Mouse (Mus musculus) CD8-positive naive resting alpha-beta T cell, adult 57 days (primary cell): ENCODE results near the gene Xpo5. TPM values are rescaled to one million over a fixed set of nuclear protein-coding genes. Genes with fewer than 3 reads are reported as not detected.

Experiments
- total RNA-seq: library from RNA; stranded (reverse); gene quantifications from one replicate; pipeline ENCODE4 v1.2.4, GENCODE M21; 2023

Xpo5 gene
- total RNA-seq = 35.8 TPM

DNA sequence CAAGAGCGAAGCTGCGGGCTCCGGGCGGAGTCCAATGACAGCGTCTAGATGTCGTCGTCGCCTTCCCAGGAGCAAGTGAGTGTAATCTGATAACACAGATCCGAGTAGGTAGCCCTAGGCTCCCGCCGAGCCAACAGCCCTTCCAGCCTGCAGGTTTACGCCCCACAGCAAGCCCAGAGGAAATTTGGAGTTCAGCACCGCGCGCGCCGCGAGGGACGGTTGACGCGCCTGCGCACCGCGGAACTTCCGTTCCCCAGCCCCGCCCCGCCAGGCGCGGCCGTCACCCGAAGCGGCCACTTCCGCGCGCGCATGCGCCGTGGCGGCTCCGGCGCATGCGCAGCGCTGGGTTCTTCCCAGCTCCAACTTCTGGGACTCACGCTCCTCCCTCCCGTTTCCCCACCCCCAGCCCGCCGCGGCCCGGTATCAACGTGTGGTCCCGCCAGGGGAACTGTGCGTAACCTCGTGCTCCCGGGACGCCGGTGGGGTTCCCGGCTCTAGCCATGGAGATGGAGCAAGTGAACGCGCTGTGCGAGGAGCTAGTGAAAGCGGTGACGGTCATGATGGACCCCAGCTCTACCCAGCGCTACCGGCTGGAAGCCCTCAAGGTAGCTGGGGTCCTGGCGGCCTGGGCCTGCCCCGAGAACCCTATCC lies at the start of gene Xpo5, which contains the start of gene Polh:
Gene Xpo5, plus strand, starts transcription at position 362 of the 651 bp plus-strand sequence.
Gene Polh, minus strand, starts transcription at position 225 of the 651 bp plus-strand sequence.

DNA sequence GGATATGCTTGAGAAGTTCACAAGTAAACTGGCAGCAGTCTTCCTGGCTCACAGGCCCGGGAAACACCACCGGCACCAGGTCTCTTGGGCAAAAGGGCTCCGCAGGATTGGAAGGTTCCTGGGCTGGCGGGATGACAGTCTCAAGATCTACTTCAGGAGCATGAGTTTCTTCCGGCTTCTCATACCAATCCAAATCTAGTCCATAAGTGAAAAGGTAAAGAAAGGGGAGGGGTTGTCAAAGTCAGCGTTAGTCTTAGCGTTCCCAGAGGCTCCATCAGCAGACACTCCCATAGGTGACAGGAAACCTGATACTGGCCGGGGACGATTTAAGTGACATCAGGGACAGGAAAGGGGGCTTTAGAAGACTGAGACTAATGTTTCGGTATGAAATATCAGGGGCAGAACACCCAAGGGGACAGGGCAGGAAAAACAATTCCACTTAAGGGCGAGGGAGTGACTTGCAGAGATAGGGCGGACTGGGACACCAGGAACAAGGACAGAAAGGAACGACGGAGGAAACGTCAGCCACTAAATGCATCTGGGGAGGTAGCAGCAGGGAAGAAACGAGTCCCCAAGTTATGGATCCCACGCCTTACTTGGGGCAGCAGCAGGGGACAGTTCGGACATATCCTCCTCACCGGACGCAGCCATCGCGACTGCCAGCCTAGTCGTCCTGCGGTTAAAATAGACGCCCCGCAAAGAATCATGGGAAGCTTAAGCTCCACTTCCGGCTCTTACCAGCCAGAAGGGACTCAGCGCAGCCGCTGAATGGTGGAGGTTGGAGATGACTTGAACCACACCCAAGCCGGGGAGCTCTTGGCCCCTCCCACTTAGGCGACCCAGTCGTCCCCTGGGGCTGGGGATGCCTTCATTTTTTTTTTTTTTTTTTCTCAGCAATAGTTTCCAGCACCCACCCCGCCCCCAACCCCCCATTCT lies 49.5 kb upstream of the Xpo5 start, which contains the start of gene Mad2l1bp:
Gene Mad2l1bp, minus strand, starts transcription at position 707 of the 936 bp plus-strand sequence.

DNA sequence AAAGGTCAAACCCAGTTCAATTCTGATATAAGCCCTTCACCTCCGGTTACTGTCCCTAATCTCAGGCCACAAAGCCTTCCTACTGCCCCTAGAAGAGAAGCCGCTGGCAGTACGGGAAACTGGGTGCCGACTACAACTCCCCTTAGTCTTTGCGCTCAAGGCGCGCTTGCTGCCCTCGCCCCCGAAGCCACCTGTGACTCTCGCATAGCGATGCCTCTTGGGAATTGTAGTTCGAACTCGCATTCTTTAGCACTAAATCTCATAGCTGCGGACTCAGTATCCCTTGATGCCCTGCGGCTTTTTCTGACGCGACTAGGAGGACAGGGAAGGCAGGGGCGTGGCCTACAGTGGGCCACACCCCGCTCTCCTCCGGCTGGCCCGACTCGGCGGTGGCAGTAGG lies 41.9 kb upstream of the Xpo5 start, which contains the start of gene Gtpbp2:
Gene Gtpbp2, plus strand, starts transcription at position 347 of the 400 bp plus-strand sequence.

DNA sequence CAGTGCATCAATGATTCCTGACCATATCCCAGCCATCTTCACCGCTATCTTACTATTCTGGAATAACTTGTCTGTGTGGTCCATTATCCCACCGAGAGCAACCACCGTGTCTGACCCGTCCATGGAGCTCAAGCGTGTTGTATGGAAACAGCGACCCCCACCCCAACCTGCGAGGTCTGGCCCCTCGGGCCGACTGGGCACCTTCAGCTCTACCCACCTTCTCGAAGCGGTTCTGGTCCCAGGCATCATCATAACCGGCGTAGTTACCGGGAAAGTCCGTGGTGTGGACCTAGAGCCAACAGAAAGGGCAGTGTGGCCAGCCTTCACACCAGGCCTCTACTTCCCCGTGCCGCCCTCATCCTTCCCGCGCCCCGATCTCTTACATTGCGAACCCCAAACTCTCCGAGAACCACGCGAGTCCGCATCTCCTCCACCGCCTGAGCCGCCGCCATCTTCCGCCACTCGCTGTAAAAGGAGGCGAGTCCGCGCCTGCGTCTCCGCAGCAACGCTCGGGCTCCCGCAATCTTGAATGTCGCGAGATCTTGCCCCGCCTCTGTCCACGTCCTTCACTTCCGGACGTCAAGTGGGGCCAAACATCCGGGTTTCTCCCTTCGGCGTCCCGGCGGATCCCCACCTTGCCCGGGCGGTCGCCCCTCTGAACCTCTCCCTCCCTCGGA lies 45.1 kb downstream of the Xpo5 start, which contains the start of the genes Polr1c and Yipf3:
Gene Polr1c, minus strand, starts transcription at position 543 of the 677 bp plus-strand sequence.
Gene Yipf3, plus strand, starts transcription at position 569 of the 677 bp plus-strand sequence.

DNA sequence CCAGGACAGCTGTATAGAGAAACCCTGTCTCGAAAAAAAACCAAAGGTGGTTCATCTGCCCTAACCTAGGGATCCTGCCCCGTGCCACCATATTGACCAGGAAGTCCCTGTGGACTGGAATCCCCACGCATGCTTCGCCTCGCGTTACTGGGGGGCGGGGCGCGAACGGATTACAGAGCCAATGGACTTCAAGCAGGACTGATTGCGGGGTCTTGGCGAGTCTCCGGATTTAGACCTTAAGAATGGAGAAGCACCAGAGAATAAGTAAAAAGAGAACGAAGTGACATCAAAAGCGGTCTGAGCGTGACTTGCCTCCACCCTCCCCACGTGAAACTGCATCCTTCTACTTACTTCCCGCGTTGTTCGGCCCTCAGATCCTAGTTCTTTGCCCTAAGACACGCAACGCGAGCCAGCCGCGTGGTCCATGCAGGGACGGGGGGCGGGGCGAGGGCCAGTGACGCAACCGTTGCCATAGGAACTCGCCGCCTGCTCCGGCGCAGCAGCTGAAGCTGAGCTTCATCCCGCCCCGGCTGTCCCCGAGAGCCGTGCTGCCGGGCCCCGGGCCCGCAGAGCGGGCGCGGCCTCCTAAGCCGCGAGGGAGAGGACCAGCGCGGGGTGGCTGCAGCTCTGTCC lies 51.0 kb downstream of the Xpo5 start, which contains the start of gene Lrrc73:
Gene Lrrc73, plus strand, starts transcription at position 80 of the 633 bp plus-strand sequence.

DNA sequence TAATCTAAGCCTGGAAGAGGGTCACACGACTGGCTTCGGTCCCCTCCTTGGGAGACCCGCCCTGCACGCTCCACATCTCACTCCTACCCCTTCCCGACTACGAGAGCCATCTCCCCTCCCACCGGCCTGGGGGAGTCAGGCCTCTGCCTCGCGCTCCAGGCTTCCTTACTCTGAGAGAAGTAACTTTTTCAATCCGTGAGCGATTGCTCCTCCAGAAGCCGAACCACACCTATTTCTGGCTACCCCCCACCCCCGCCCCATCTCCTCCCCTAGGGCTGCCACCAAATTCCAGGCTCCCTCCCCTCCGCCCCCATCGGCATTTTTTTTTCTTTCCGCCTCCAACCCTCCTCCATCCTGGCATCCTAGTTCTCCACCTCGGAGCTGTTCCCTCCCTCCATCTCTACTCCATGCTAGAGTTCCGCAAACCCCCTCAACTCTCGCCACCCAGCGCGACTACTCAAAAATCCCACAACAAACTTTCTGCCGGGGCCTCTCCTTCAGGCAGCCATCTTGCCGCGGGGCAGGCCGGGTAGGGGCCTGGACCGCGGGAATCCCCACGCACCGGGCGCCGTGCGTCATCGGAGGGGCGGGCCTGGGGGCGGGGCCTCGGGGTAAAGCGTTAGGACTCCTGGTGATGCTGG lies 80.0 kb downstream of the Xpo5 start, which contains the start of gene Tjap1:
Gene Tjap1, minus strand, starts transcription at position 544 of the 641 bp plus-strand sequence.

Other genes starting within 250 kb of the Xpo5 start
- gene Vegfa, start 170.4 kb upstream of the Xpo5 start, total RNA-seq = 5.6 TPM
- gene Mrps18a, start 91.8 kb upstream of the Xpo5 start, total RNA-seq = 67.6 TPM
- gene Rsph9, start 58.6 kb upstream of the Xpo5 start, total RNA-seq = 1.4 TPM
- gene Mad2l1bp, start 49.2 kb upstream of the Xpo5 start, total RNA-seq = 24.8 TPM
- gene Gtpbp2, start 41.8 kb upstream of the Xpo5 start, total RNA-seq = 191 TPM
- 12.9 TPM for gene Polh, start 137 bp upstream of the Xpo5 start, total RNA-seq
- 64.0 TPM for gene Polr1c, start 45.3 kb downstream of the Xpo5 start, total RNA-seq
- gene Yipf3, start 45.3 kb downstream of the Xpo5 start, total RNA-seq = 91.2 TPM
- gene Lrrc73, start 50.7 kb downstream of the Xpo5 start, total RNA-seq = 1.4 TPM
- 44.1 TPM for gene Tjap1, start 80.2 kb downstream of the Xpo5 start, total RNA-seq
- not detected for gene Dlk2, start 94.6 kb downstream of the Xpo5 start, total RNA-seq
- 14.4 TPM for gene Abcc10, start 125.6 kb downstream of the Xpo5 start, total RNA-seq
- gene Zfp318, start 180.9 kb downstream of the Xpo5 start, total RNA-seq = 56.7 TPM
- not detected for gene Crip3, start 226.1 kb downstream of the Xpo5 start, total RNA-seq
- not detected for gene Slc22a7, start 235.7 kb downstream of the Xpo5 start, total RNA-seq